Mouse (Mus musculus): Measurements from ENCODE around the gene Mif. TPM values are rescaled to one million over a fixed set of nuclear protein-coding genes. Genes with fewer than 3 reads are reported as not detected.

The Mif gene
- polyA plus RNA-seq, 1 experiment from 2014 or later, result 1,479 TPM

DNA sequence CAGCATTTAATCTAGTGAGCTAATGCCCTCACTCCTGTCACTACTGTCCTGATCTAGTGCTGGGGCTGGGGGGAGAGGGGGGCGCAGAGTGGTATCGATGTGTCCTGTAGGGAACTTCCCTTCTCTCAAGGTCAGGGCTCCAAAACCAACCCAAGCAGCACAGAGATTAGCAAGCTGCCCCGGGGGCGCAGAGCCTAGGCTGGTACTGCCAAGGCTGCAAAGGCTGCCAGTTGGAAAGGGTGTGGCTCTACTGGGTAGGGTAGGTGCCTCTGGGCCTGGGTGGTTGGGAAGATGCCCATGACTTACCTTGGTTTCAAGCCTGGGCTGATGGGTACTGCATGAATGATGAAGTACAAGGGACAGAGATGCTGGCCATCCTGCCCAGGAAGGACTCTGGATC lies 2.4 kb downstream of the Mif start:
- Histone ChIP-seq H3K9ac (ENCODE audit: low read length) (no peak overlapping the region), H3K4me1 (replicated peaks; ENCODE audit: control insufficient read depth, insufficient read depth, low read length) (peaks cover 21% of the 10 kb centered on the region), H3K9me3 (ENCODE audit: control insufficient read depth, low read length) (no peaks in the 10 kb centered on the region), H3K36me3 (ENCODE audit: control insufficient read depth, insufficient read depth, low read length) (peaks cover 6% of the 10 kb centered on the region), H3K27me3 (ENCODE audit: control insufficient read depth, insufficient read depth, low read depth, low read length) (no peaks in the 10 kb centered on the region), H3K27ac (ENCODE audit: low read length) (no peak overlapping the region), H3K4me3 (ENCODE audit: low read length) (no peak overlapping the region), H3K4me2 (ENCODE audit: low read depth, low read length) (no peak overlapping the region)
- WGBS, result 86% methylated on average over 4 of the region's 4 CpGs
- ATAC-seq (ENCODE audit: low read depth), result no peak

DNA sequence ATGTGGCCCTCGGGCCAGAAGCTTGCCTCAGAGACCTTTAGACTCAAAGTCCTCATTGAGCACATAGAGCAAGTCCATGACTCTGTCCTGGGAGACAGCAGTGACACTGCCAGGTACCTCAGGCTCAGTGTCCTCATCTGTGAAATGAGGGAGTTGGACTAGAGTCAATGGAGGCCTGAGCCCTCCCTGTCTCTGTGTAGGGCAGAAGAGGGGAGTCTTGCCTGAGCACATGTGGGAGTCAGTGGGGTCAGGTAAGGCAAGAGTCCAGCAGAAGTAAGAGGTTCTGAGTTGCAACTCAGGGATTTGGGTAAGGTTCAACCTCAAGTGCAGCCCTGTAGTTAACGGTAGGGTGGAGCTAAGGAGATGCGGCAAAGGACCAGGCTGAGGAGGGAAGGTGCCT lies 3.1 kb downstream of the Mif start:
- H3K27ac ChIP-seq (ENCODE audit: low read length), result no peak overlapping the region
- no peak overlapping the region for H3K4me3 ChIP-seq (ENCODE audit: low read length)
- WGBS, result 75% methylated on average over 3 of the region's 3 CpGs
- peaks cover 6% of the 10 kb centered on the region for H3K36me3 ChIP-seq (ENCODE audit: control insufficient read depth, insufficient read depth, low read length)
- peaks cover 21% of the 10 kb centered on the region for H3K4me1 ChIP-seq (replicated peaks; ENCODE audit: control insufficient read depth, insufficient read depth, low read length)
- no peaks in the 10 kb centered on the region for H3K27me3 ChIP-seq (ENCODE audit: control insufficient read depth, insufficient read depth, low read depth, low read length)
- H3K9me3 ChIP-seq (ENCODE audit: control insufficient read depth, low read length), result no peaks in the 10 kb centered on the region
- no peak overlapping the region for H3K4me2 ChIP-seq (ENCODE audit: low read depth, low read length)
- H3K9ac ChIP-seq (ENCODE audit: low read length), result no peak overlapping the region
- ATAC-seq (ENCODE audit: low read depth), result no peak

DNA sequence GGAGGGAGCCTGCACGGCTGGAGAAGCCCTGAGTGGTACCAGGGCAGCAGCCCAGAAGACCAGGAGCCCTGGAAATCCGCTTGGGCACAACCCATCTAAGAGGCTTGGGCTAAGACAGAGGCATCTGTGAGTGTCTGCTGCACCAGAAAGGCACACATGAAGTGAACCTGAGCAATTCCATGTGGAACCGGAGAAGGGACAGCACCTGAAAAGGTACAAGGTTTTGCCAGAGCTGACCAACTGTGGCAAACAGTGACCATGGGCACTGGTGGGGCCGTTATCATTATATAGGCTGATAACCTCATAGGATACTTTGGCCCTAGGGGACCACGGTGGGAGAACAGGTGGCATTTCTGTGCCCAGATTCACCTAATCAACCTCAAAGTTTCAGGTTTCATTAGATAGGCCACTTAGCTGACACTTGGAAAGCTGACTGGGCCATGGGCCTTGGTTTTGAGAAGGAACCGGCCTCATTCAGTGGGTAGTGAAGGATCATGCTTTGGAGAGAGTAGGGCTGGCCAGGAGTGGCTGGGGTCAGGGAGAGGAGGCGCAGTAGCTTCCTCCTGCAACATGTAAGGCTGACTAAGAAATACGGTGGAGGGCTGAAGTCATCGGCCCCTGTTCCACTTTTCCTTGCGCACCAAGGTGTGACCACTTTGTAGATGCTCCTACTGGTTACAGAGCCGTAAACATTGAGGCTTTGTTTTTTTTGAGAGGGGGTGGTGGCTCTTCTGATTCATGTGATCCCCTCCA lies 3.7 kb downstream of the Mif start:
- no peaks in the 10 kb centered on the region for H3K9me3 ChIP-seq (ENCODE audit: control insufficient read depth, low read length)
- peaks cover 21% of the 10 kb centered on the region for H3K4me1 ChIP-seq (replicated peaks; ENCODE audit: control insufficient read depth, insufficient read depth, low read length)
- no peaks in the 10 kb centered on the region for H3K27me3 ChIP-seq (ENCODE audit: control insufficient read depth, insufficient read depth, low read depth, low read length)
- H3K36me3 ChIP-seq (ENCODE audit: control insufficient read depth, insufficient read depth, low read length), result peaks cover 6% of the 10 kb centered on the region
- no peak overlapping the region for H3K27ac ChIP-seq (ENCODE audit: low read length)
- ATAC-seq (ENCODE audit: low read depth), result no peak
- no peak overlapping the region for H3K4me2 ChIP-seq (ENCODE audit: low read depth, low read length)
- WGBS, result 69% methylated on average over 11 of the region's 11 CpGs
- no peak overlapping the region for H3K9ac ChIP-seq (ENCODE audit: low read length)
- H3K4me3 ChIP-seq (ENCODE audit: low read length), result no peak overlapping the region

DNA sequence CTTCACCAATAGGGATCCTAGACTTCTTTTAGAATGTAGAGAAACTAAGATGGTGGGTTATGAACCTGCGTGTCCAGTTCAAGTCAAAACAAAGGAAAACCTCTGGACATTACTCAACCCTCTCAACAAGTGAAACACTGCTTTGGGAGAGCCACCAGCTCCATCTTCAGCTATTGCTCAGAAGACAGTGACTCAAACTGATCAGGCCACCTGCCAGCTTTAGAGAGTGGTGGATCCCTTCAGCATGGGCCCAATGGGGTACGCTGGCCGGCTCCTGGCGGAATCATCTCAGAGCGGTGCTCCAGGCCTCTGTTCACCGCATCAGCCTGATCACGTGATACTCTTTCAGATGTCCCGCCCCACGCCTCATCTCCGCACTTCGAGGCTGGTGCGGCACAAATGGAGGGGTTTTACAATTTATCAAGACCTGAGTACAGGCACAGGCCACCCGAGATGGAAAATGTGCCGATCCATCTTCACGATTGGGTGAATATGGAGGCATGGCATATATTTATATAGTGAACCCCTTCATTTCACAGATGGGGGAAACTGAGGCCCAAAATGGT lies 4.5 kb downstream of the Mif start:
- Histone ChIP-seq H3K27ac (ENCODE audit: low read length) (no peak overlapping the region), H3K4me1 (replicated peaks; ENCODE audit: control insufficient read depth, insufficient read depth, low read length) (peaks cover 15% of the 10 kb centered on the region), H3K27me3 (ENCODE audit: control insufficient read depth, insufficient read depth, low read depth, low read length) (no peaks in the 10 kb centered on the region), H3K9ac (ENCODE audit: low read length) (no peak overlapping the region), H3K9me3 (ENCODE audit: control insufficient read depth, low read length) (no peaks in the 10 kb centered on the region), H3K36me3 (ENCODE audit: control insufficient read depth, insufficient read depth, low read length) (peaks cover 6% of the 10 kb centered on the region), H3K4me2 (ENCODE audit: low read depth, low read length) (no peak overlapping the region), H3K4me3 (ENCODE audit: low read length) (no peak overlapping the region)
- WGBS, result 83% methylated on average over 15 of the region's 15 CpGs
- no peak for ATAC-seq (ENCODE audit: low read depth)

DNA sequence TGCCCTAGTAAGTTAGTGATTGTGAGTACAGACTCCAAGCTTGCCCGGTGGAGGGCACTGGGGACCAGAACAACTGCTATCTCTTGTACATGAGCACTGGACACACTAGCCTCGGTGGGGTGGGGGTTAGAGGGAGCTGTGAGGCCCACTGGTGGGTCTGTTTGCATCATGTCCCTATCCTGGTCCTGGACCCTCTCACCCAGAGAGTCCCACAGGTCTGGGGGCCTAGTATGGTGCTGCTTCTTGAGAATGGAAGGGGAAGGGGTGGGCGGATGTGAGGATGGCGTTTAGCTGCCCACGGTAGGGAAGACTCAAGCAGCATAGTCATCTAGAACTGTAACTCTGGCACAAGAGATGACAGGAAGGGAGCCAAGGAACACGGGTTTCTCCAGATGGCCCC lies 5.2 kb downstream of the Mif start:
- Histone ChIP-seq H3K4me2 (ENCODE audit: low read depth, low read length) (no peak overlapping the region), H3K36me3 (ENCODE audit: control insufficient read depth, insufficient read depth, low read length) (peaks cover 6% of the 10 kb centered on the region), H3K9ac (ENCODE audit: low read length) (no peak overlapping the region), H3K9me3 (ENCODE audit: control insufficient read depth, low read length) (no peaks in the 10 kb centered on the region), H3K27ac (ENCODE audit: low read length) (no peak overlapping the region), H3K4me3 (ENCODE audit: low read length) (no peak overlapping the region), H3K4me1 (replicated peaks; ENCODE audit: control insufficient read depth, insufficient read depth, low read length) (peaks cover 13% of the 10 kb centered on the region), H3K27me3 (ENCODE audit: control insufficient read depth, insufficient read depth, low read depth, low read length) (no peaks in the 10 kb centered on the region)
- 75% methylated on average over 6 of the region's 6 CpGs for WGBS
- no peak for ATAC-seq (ENCODE audit: low read depth)

DNA sequence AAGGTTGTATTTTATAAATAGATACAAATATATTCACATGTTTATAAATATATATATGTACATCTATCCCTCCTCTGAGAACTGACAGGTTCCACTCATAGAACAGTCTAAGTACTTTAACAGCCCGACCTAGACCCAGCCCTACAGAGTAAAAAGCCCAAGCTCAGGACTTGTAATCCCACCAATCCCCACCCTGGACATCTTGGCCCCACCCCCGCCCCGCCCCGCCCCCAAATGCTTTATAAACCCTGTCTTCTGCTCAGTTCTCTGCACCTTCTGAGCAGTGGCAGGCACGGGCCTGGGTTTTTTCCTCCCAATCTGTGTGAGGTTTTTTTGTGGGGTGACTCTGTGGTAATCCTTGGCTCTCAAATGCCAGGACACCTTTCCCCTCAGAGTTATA lies 5.9 kb downstream of the Mif start:
- no peak overlapping the region for H3K4me2 ChIP-seq (ENCODE audit: low read depth, low read length)
- no peaks in the 10 kb centered on the region for H3K9me3 ChIP-seq (ENCODE audit: control insufficient read depth, low read length)
- no peak overlapping the region for H3K4me3 ChIP-seq (ENCODE audit: low read length)
- 0 out of 2 replicates have a peak, but pooled peaks have one; percentile 19 for ATAC-seq (ENCODE audit: low read depth)
- H3K4me1 ChIP-seq (replicated peaks; ENCODE audit: control insufficient read depth, insufficient read depth, low read length), result peaks cover 13% of the 10 kb centered on the region
- no peaks in the 10 kb centered on the region for H3K27me3 ChIP-seq (ENCODE audit: control insufficient read depth, insufficient read depth, low read depth, low read length)
- no peak overlapping the region for H3K9ac ChIP-seq (ENCODE audit: low read length)
- H3K36me3 ChIP-seq (ENCODE audit: control insufficient read depth, insufficient read depth, low read length), result peaks cover 6% of the 10 kb centered on the region
- H3K27ac ChIP-seq (ENCODE audit: low read length), result no peak overlapping the region
- WGBS, result 40% methylated on average over 5 of the region's 5 CpGs

DNA sequence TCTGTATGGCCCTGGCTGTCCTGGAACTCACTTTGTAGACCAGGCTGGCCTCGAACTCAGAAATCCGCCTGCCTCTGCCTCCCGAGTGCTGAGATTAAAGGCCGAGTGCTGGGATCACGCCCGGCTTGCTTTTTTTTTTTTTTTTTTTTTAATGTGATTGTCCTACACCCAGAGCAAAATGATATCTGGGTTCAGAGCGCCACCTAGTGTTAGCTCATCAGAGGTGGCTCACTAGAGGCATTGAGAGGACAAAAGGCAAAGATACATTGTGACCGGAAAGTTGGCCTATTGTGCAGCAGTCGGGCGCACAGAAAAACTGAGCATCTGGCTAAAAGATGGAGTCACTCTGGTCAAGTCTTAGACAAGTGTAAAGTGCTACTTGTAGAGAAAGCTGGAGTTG lies 6.6 kb downstream of the Mif start:
- H3K4me1 ChIP-seq (replicated peaks; ENCODE audit: control insufficient read depth, insufficient read depth, low read length), result peaks cover 6% of the 10 kb centered on the region
- no peak overlapping the region for H3K27ac ChIP-seq (ENCODE audit: low read length)
- WGBS, result 28% methylated on average over 10 of the region's 10 CpGs
- H3K4me2 ChIP-seq (ENCODE audit: low read depth, low read length), result no peak overlapping the region
- peaks cover 6% of the 10 kb centered on the region for H3K36me3 ChIP-seq (ENCODE audit: control insufficient read depth, insufficient read depth, low read length)
- H3K27me3 ChIP-seq (ENCODE audit: control insufficient read depth, insufficient read depth, low read depth, low read length), result no peaks in the 10 kb centered on the region
- H3K4me3 ChIP-seq (ENCODE audit: low read length), result no peak overlapping the region
- no peaks in the 10 kb centered on the region for H3K9me3 ChIP-seq (ENCODE audit: control insufficient read depth, low read length)
- no peak overlapping the region for H3K9ac ChIP-seq (ENCODE audit: low read length)
- ATAC-seq (ENCODE audit: low read depth), result peak; percentile 54

DNA sequence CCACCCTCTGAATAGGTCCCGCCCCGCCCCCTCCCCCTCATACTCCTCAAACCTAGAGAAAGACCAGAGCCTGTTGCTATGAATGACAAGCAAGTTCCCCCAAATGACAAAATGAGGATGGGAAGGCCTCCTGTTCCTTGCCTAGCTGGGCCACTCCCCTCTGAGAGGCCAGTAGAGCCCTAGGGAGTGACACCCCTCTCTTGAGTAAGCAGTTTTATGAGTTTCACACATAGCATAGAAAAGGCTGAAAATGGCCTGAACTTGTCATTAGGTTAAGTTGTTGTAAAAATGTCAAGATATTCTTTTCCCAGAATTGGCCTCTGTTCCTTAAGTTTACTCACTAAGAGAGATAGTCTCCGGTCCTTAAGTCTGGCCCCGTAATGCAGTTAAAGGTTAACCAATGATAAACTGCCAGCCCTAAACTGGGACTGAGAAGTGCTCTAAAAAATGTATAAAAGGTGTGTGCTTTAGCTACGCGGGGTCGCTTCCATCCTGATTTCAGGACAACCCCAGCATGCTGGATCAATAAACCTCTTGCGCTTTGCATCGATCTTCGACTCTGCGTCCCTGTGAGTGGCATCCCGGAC lies 7.4 kb downstream of the Mif start:
- Histone ChIP-seq H3K4me3 (ENCODE audit: low read length) (no peak overlapping the region), H3K9me3 (ENCODE audit: control insufficient read depth, low read length) (no peaks in the 10 kb centered on the region), H3K27me3 (ENCODE audit: control insufficient read depth, insufficient read depth, low read depth, low read length) (no peaks in the 10 kb centered on the region), H3K9ac (ENCODE audit: low read length) (no peak overlapping the region), H3K36me3 (ENCODE audit: control insufficient read depth, insufficient read depth, low read length) (peaks cover 5% of the 10 kb centered on the region), H3K27ac (ENCODE audit: low read length) (no peak overlapping the region), H3K4me1 (replicated peaks; ENCODE audit: control insufficient read depth, insufficient read depth, low read length) (peaks cover 2% of the 10 kb centered on the region; the same call in 1 of the 2 replicates), H3K4me2 (ENCODE audit: low read depth, low read length) (no peak overlapping the region)
- WGBS, result 81% methylated on average over 12 of the region's 12 CpGs
- no peak for ATAC-seq (ENCODE audit: low read depth)

DNA sequence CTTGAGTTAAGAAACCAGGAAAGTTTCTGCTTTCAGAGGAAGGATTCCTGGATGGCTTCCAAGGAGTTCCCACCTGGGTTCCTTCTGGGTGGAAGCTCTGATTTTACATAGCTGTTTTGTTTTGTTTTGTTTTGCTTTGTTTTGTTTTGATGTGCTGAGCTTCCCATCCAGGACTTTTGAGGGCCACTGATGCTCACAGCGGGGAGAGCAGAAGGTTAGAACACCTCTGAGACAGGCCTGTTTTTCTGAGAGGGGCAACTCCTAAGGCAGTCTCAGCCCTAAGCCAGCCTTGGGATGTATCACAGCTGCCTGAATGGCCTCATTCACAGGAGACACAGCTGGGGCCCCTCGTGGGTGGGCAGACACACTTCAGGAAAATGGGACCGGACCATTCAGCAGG lies 8.4 kb downstream of the Mif start:
- no peak overlapping the region for H3K27ac ChIP-seq (ENCODE audit: low read length)
- no peak for ATAC-seq (ENCODE audit: low read depth)
- no peaks in the 10 kb centered on the region for H3K27me3 ChIP-seq (ENCODE audit: control insufficient read depth, insufficient read depth, low read depth, low read length)
- H3K9ac ChIP-seq (ENCODE audit: low read length), result no peak overlapping the region
- H3K4me1 ChIP-seq (replicated peaks; ENCODE audit: control insufficient read depth, insufficient read depth, low read length), result no peaks in the 10 kb centered on the region; the same call in 1 of the 2 replicates
- H3K4me2 ChIP-seq (ENCODE audit: low read depth, low read length), result no peak overlapping the region
- 47% methylated on average over 3 of the region's 3 CpGs for WGBS
- no peak overlapping the region for H3K4me3 ChIP-seq (ENCODE audit: low read length)
- H3K36me3 ChIP-seq (ENCODE audit: control insufficient read depth, insufficient read depth, low read length), result no peaks in the 10 kb centered on the region
- H3K9me3 ChIP-seq (ENCODE audit: control insufficient read depth, low read length), result no peaks in the 10 kb centered on the region

Data from lung, embryonic 16.5 days (tissue).